In genomic region chr11:100528375-100529165, GRCm38 (mm10) we compare ENCODE assay signal across 8 mouse cellular contexts. TPM values are rescaled to one million over a fixed set of nuclear protein-coding genes. Genes with fewer than 3 reads are reported as not detected.
DNase-seq lines count a peak whose midpoint lies in the region; ATAC-seq and TF ChIP-seq lines count a peak whose summit lies in the region.

No protein-coding gene starts in this region.

- no peaks in the 10 kb centered on the region for H3K9me3 ChIP-seq in kidney, embryonic 14.5 days (ENCODE audit: control insufficient read depth, low read length)
- H3K9me3 ChIP-seq in hindbrain, embryonic 10.5 days = no peaks in the 10 kb centered on the region
- no peaks in the 10 kb centered on the region for H3K9me3 ChIP-seq in midbrain, embryonic 12.5 days

- no peak for TF ChIP-seq POLR2A in bone marrow macrophage, adult 2 months (IDR thresholded peaks at IDR 0.05; ENCODE audit: borderline replicate concordance, low read depth, low read length)

- peaks cover 1% of the 10 kb centered on the region for H3K36me3 ChIP-seq in kidney, embryonic 14.5 days (ENCODE audit: control insufficient read depth, insufficient read depth, low read length)
- H3K36me3 ChIP-seq in hindbrain, embryonic 10.5 days = peaks cover 17% of the 10 kb centered on the region
- H3K36me3 ChIP-seq in midbrain, embryonic 12.5 days = peaks cover 8% of the 10 kb centered on the region

- peak overlapping the region; percentile 73 for H3K4me2 ChIP-seq in kidney, embryonic 14.5 days (replicated peaks; ENCODE audit: low read depth, low read length)
- H3K4me2 ChIP-seq in midbrain, embryonic 12.5 days (replicated peaks) = peak overlapping the region; percentile 97

- no peak for TF ChIP-seq CTCF in bone marrow macrophage, adult 2 months (IDR thresholded peaks at IDR 0.05; ENCODE audit: low read depth, low read length)

- peak overlapping the region; percentile 87 for H3K9ac ChIP-seq in kidney, embryonic 14.5 days (ENCODE audit: low read depth, low read length)
- H3K9ac ChIP-seq in midbrain, embryonic 12.5 days (replicated peaks) = peak overlapping the region; percentile 47

- 19% methylated on average over 19 of the region's 19 CpGs for WGBS in kidney, embryonic 14.5 days
- 22% methylated on average over 19 of the region's 19 CpGs for WGBS in hindbrain, embryonic 10.5 days
- 21% methylated on average over 19 of the region's 19 CpGs for WGBS in midbrain, embryonic 12.5 days

- peaks cover 23% of the 10 kb centered on the region for H3K4me1 ChIP-seq in kidney, embryonic 14.5 days (ENCODE audit: control insufficient read depth, insufficient read depth, low read length)
- peaks cover 30% of the 10 kb centered on the region for H3K4me1 ChIP-seq in bone marrow macrophage, adult 2 months (ENCODE audit: control insufficient read depth, insufficient read depth, low read length)
- H3K4me1 ChIP-seq in hindbrain, embryonic 10.5 days (replicated peaks) = peaks cover 43% of the 10 kb centered on the region
- H3K4me1 ChIP-seq in midbrain, embryonic 12.5 days = peaks cover 30% of the 10 kb centered on the region

- ATAC-seq in kidney, embryonic 14.5 days (ENCODE audit: low FRiP score, low TSS enrichment) = peak; percentile 47
- no peak for ATAC-seq in midbrain, embryonic 12.5 days (ENCODE audit: low FRiP score, low read depth)

- no peaks in the 10 kb centered on the region for H3K27me3 ChIP-seq in kidney, embryonic 14.5 days (ENCODE audit: control insufficient read depth, insufficient read depth, low read length)
- H3K27me3 ChIP-seq in hindbrain, embryonic 10.5 days (ENCODE audit: insufficient read depth, poor library complexity, severe bottlenecking) = no peaks in the 10 kb centered on the region
- H3K27me3 ChIP-seq in midbrain, embryonic 12.5 days = peaks cover 6% of the 10 kb centered on the region; the same call in 1 of the 2 replicates

- no peak for DNase-seq in kidney, postnatal 25 days
- no peak for DNase-seq in hindbrain, embryonic 10.5 days (ENCODE audit: low spot score)
- no peak for DNase-seq in embryo, embryonic 9.5 days (ENCODE audit: extremely low spot score)
- DNase-seq in spleen, adult 18-20 months = no peak
- DNase-seq in spleen, postnatal 14 days (ENCODE audit: low spot score in 2 of 2) = no peak

- peak overlapping the region; percentile 90 for H3K4me3 ChIP-seq in kidney, embryonic 14.5 days (ENCODE audit: low read length)
- peak overlapping the region; percentile 10; the same call in 1 of the 2 replicates for H3K4me3 ChIP-seq in bone marrow macrophage, adult 2 months (ENCODE audit: insufficient read depth, low read length)
- peak overlapping the region; percentile 86 for H3K4me3 ChIP-seq in hindbrain, embryonic 10.5 days
- H3K4me3 ChIP-seq in midbrain, embryonic 12.5 days = peak overlapping the region; percentile 93

- H3K27ac ChIP-seq in kidney, embryonic 14.5 days (ENCODE audit: low read depth, low read length) = no peak overlapping the region
- H3K27ac ChIP-seq in bone marrow macrophage, adult 2 months (ENCODE audit: insufficient read depth, low read depth, low read length) = peak overlapping the region; percentile 57
- H3K27ac ChIP-seq in hindbrain, embryonic 10.5 days = peak overlapping the region; percentile 95
- peak overlapping the region; percentile 75; the same call in 1 of the 2 replicates for H3K27ac ChIP-seq in midbrain, embryonic 12.5 days (replicated peaks)

RNA-seq across cellular contexts. Expression of gene Acly, which starts 0.8 kb away (rescaled TPM):
- polyA plus RNA-seq in kidney, embryonic 14.5 days (2014; fragmentation: Nextera tagmentation; extraction: Ambion mirVana) = 70.1 and 158 TPM in 2 replicates
- polyA plus RNA-seq in bone marrow macrophage, adult 2 months (2012; ENCODE audit: insufficient read depth, insufficient read length, missing spikeins) = 51.4 and 62.3 TPM in 2 replicates
- polyA plus RNA-seq in hindbrain, embryonic 10.5 days (2016; fragmentation: Nextera tagmentation; extraction: Ambion mirVana) = 356 and 388 TPM in 2 replicates
- 366 and 368 TPM in 2 replicates for polyA plus RNA-seq in midbrain, embryonic 12.5 days (2016; fragmentation: Nextera tagmentation; extraction: Ambion mirVana)

RNA-seq across cellular contexts. Expression of gene Ttc25, which starts 16.8 kb away (rescaled TPM):
- polyA plus RNA-seq in kidney, embryonic 14.5 days (2014; fragmentation: Nextera tagmentation; extraction: Ambion mirVana) = 0.58 and 0.77 TPM in 2 replicates
- 0.19 and 0.34 TPM in 2 replicates for polyA plus RNA-seq in bone marrow macrophage, adult 2 months (2012; ENCODE audit: insufficient read depth, insufficient read length, missing spikeins)
- 3.2 and 3.3 TPM in 2 replicates for polyA plus RNA-seq in hindbrain, embryonic 10.5 days (2016; fragmentation: Nextera tagmentation; extraction: Ambion mirVana)
- 2.4 and 2.6 TPM in 2 replicates for polyA plus RNA-seq in midbrain, embryonic 12.5 days (2016; fragmentation: Nextera tagmentation; extraction: Ambion mirVana)

RNA-seq across cellular contexts. Expression of gene Cnp, which starts 46.1 kb away (rescaled TPM):
- polyA plus RNA-seq in kidney, embryonic 14.5 days (2014; fragmentation: Nextera tagmentation; extraction: Ambion mirVana) = 17.0 and 25.0 TPM in 2 replicates
- 40.3 and 41.2 TPM in 2 replicates for polyA plus RNA-seq in bone marrow macrophage, adult 2 months (2012; ENCODE audit: insufficient read depth, insufficient read length, missing spikeins)
- polyA plus RNA-seq in hindbrain, embryonic 10.5 days (2016; fragmentation: Nextera tagmentation; extraction: Ambion mirVana) = 22.7 and 27.3 TPM in 2 replicates
- 19.7 and 20.4 TPM in 2 replicates for polyA plus RNA-seq in midbrain, embryonic 12.5 days (2016; fragmentation: Nextera tagmentation; extraction: Ambion mirVana)

RNA-seq across cellular contexts. Expression of gene Klhl11, which starts 56.0 kb away (rescaled TPM):
- 8.5 and 12.3 TPM in 2 replicates for polyA plus RNA-seq in kidney, embryonic 14.5 days (2014; fragmentation: Nextera tagmentation; extraction: Ambion mirVana)
- 4.7 and 6.1 TPM in 2 replicates for polyA plus RNA-seq in bone marrow macrophage, adult 2 months (2012; ENCODE audit: insufficient read depth, insufficient read length, missing spikeins)
- polyA plus RNA-seq in hindbrain, embryonic 10.5 days (2016; fragmentation: Nextera tagmentation; extraction: Ambion mirVana) = 6.1 and 6.9 TPM in 2 replicates
- polyA plus RNA-seq in midbrain, embryonic 12.5 days (2016; fragmentation: Nextera tagmentation; extraction: Ambion mirVana) = 13.7 and 15.3 TPM in 2 replicates

Comparison
In these comparisons a context has a peak if more than half of its experiments do, and no peak if none do; other contexts are left out.
1. H3K4me3 ChIP-seq: peak in every context shown above with its lines; median percentile 93 in midbrain, embryonic 12.5 days; 90 in kidney, embryonic 14.5 days; 86 in hindbrain, embryonic 10.5 days; 10 in bone marrow macrophage, adult 2 months.